ENCODE assay signal across 9 mouse cellular contexts in genomic region chr2:152742435-152742834, GRCm38 (mm10). TPM values are rescaled to one million over a fixed set of nuclear protein-coding genes. Genes with fewer than 3 reads are reported as not detected.
A peak's percentile ranks its signal among the peaks of the same experiment; 100 is the strongest.
DNase-seq lines count a peak whose midpoint lies in the region; ATAC-seq and TF ChIP-seq lines count a peak whose summit lies in the region.
"Had no signal": no experiment of that assay in that cellular context is flagged by ENCODE, and none has a peak within 500 bp of the region (broad histone marks: within the 10 kb centered on the region; RNA-seq: fewer than 3 reads in every experiment).

No protein-coding gene starts in this region.

- in situ Hi-C loops in ES-E14 (cut with MboI; ENCODE audit: low sequenced_read_pairs in 2 of 2, unreplicated experiment in 2 of 2), result no loop called here

- H3K27me3 ChIP-seq in embryonic facial prominence, embryonic 10.5 days (replicated peaks; ENCODE audit: low read depth, poor library complexity, severe bottlenecking), result no peaks in the 10 kb centered on the region
- no peaks in the 10 kb centered on the region for H3K27me3 ChIP-seq in heart, postnatal 0 days (ENCODE audit: control insufficient read depth, insufficient read depth, low read length)
- H3K27me3 ChIP-seq: neural tube, embryonic 12.5 days had no signal

- no peak overlapping the region for H3K9ac ChIP-seq in ES-E14 (ENCODE audit: insufficient read depth, low read depth, low read length, poor library complexity, severe bottlenecking)
- no peak overlapping the region for H3K9ac ChIP-seq in heart, postnatal 0 days (replicated peaks; ENCODE audit: low read depth, low read length)

- TF ChIP-seq CTCF in heart, postnatal 0 days (IDR thresholded peaks at IDR 0.05; ENCODE audit: low read depth), result peak; percentile 66

- H3K4me2 ChIP-seq in heart, postnatal 0 days (ENCODE audit: low read depth, low read length), result peak overlapping the region; percentile 46

- H3K9me3 ChIP-seq in ES-E14 (ENCODE audit: control insufficient read depth, insufficient read depth, low read depth, low read length), result no peaks in the 10 kb centered on the region
- H3K9me3 ChIP-seq in embryonic facial prominence, embryonic 10.5 days, result no peaks in the 10 kb centered on the region
- no peaks in the 10 kb centered on the region for H3K9me3 ChIP-seq in heart, postnatal 0 days (replicated peaks; ENCODE audit: control insufficient read depth, low read length)
- H3K9me3 ChIP-seq: neural tube, embryonic 12.5 days had no signal

- no peak overlapping the region for H3K27ac ChIP-seq in ES-E14 (ENCODE audit: insufficient read depth, low read depth, low read length, poor library complexity, severe bottlenecking)
- H3K27ac ChIP-seq in embryonic facial prominence, embryonic 10.5 days (replicated peaks), result peak overlapping the region; percentile 87
- peak overlapping the region; percentile 79 for H3K27ac ChIP-seq in heart, postnatal 0 days (ENCODE audit: low read depth)
- H3K27ac ChIP-seq: neural tube, embryonic 12.5 days had no signal

- H3K4me3 ChIP-seq in ES-E14 (ENCODE audit: insufficient read depth in 1 of 2, low read depth in 1 of 2, low read length in 2 of 2, poor library complexity in 1 of 2, severe bottlenecking in 1 of 2), result no peak overlapping the region
- H3K4me3 ChIP-seq in embryonic facial prominence, embryonic 10.5 days, result no peak overlapping the region; the same call in 1 of the 2 replicates
- no peak overlapping the region for H3K4me3 ChIP-seq in heart, postnatal 0 days (ENCODE audit: low read depth, low read length)
- H3K4me3 ChIP-seq: neural tube, embryonic 12.5 days had no signal

- WGBS in embryonic facial prominence, embryonic 10.5 days, result 25% methylated on average over 10 of the region's 10 CpGs
- WGBS in heart, postnatal 0 days, result 32% methylated on average over 10 of the region's 10 CpGs

- no peak for TF ChIP-seq EP300 in heart, postnatal 0 days (IDR thresholded peaks at IDR 0.05; ENCODE audit: low read depth)

- H3K4me1 ChIP-seq in ES-E14 (ENCODE audit: control insufficient read depth in 2 of 2, insufficient read depth in 2 of 2, low read length in 2 of 2, poor library complexity in 1 of 2), result peaks cover 13 to 21% of the 10 kb centered on the region in 2 experiments
- H3K4me1 ChIP-seq in embryonic facial prominence, embryonic 10.5 days, result peaks cover 56% of the 10 kb centered on the region
- H3K4me1 ChIP-seq in heart, postnatal 0 days (ENCODE audit: control insufficient read depth, insufficient read depth), result peaks cover 19% of the 10 kb centered on the region; the same call in 1 of the 2 replicates

- H3K36me3 ChIP-seq in ES-E14 (ENCODE audit: control insufficient read depth, insufficient read depth, low read length, poor library complexity, severe bottlenecking), result no peaks in the 10 kb centered on the region
- peaks cover 8% of the 10 kb centered on the region for H3K36me3 ChIP-seq in embryonic facial prominence, embryonic 10.5 days (replicated peaks)
- no peaks in the 10 kb centered on the region for H3K36me3 ChIP-seq in heart, postnatal 0 days (replicated peaks; ENCODE audit: control insufficient read depth, insufficient read depth, low read length)
- H3K36me3 ChIP-seq: neural tube, embryonic 12.5 days had no signal

- ATAC-seq in CD4-positive, CD25-positive, alpha-beta regulatory T cell, adult 4 months, result no peak
- peak; percentile 53; the same call in 1 of the 2 replicates for ATAC-seq in heart, postnatal 0 days (ENCODE audit: insufficient read depth, low read depth)
- peak; percentile 46 for ATAC-seq in megakaryocyte, adult 5-6 weeks (ENCODE audit: poor library complexity, severe bottlenecking)

- peak; percentile 55 for DNase-seq in CD4-positive, CD25-positive, alpha-beta regulatory T cell, adult 2 months (ENCODE audit: low read depth, low spot score)
- no peak for DNase-seq in ES-E14 (ENCODE audit: low read depth, low spot score)
- DNase-seq in embryonic facial prominence, embryonic 10.5 days (ENCODE audit: low spot score), result peak; percentile 87
- peak; percentile 74 for DNase-seq in heart, postnatal 0 days (ENCODE audit: low spot score)
- peak; percentile 88 for DNase-seq in kidney, postnatal 14 days
- peak; percentile 91 for DNase-seq in testis, postnatal 10 days (ENCODE audit: low spot score)

TF ChIP-seq in ES-E14, 5 proteins besides CTCF, POLR2A, EP300 and RAD21:
- TF ChIP-seq CHD2 (IDR thresholded peaks at IDR 0.05; ENCODE audit: low read depth, low read length) (no peak), MAFK (IDR thresholded peaks at IDR 0.05; ENCODE audit: insufficient read depth, low read depth, low read length) (no peak), HCFC1 (IDR thresholded peaks at IDR 0.05; ENCODE audit: borderline replicate concordance, insufficient read depth, low read length) (no peak), ZNF384 (IDR thresholded peaks at IDR 0.05; ENCODE audit: low read depth, low read length) (no peak), ZC3H11A (IDR thresholded peaks at IDR 0.05; ENCODE audit: borderline replicate concordance, low read depth, low read length) (peak; percentile 64; the same call in 1 of the 2 replicates)

RNA-seq across cellular contexts. Expression of gene Id1, which starts 6.4 kb away (rescaled TPM):
- polyA plus RNA-seq in CD4-positive, CD25-positive, alpha-beta regulatory T cell, adult 4 months (2017; shearing (Covaris generic)), result under 1 TPM; 0.75 to 0.82 TPM
- total RNA-seq in ES-E14 (2012; rRNA removed), result 74.5 and 122 TPM in 2 replicates
- polyA plus RNA-seq in embryonic facial prominence, embryonic 10.5 days (2016; fragmentation: Nextera tagmentation; extraction: Ambion mirVana), result 161 and 182 TPM in 2 replicates
- 146 and 188 TPM in 2 replicates for total RNA-seq in heart, postnatal 0 days (2014; rRNA removed; ENCODE audit: low replicate concordance)
- polyA plus RNA-seq in heart, postnatal 0 days (2015; fragmentation: Nextera tagmentation; extraction: Ambion mirVana), result 46.7 and 59.3 TPM in 2 replicates
- total RNA-seq in megakaryocyte, adult 5-6 weeks (2015), result 28.4 and 48.3 TPM in 2 replicates
- total RNA-seq in megakaryocyte, adult 5-6 weeks (2017), result 35.0 and 40.1 TPM in 2 replicates

RNA-seq across cellular contexts. Expression of gene Cox4i2, which starts 11.5 kb away (rescaled TPM):
- polyA plus RNA-seq in CD4-positive, CD25-positive, alpha-beta regulatory T cell, adult 4 months (2017; shearing (Covaris generic)), result under 1 TPM in 1 of 2 experiments, not detected in 1; 0.46 TPM
- 1.7 and 2.3 TPM in 2 replicates for total RNA-seq in ES-E14 (2012; rRNA removed)
- polyA plus RNA-seq in embryonic facial prominence, embryonic 10.5 days (2016; fragmentation: Nextera tagmentation; extraction: Ambion mirVana), result 9.9 and 10.1 TPM in 2 replicates
- 13.4 and 29.9 TPM in 2 replicates for total RNA-seq in heart, postnatal 0 days (2014; rRNA removed; ENCODE audit: low replicate concordance)
- polyA plus RNA-seq in heart, postnatal 0 days (2015; fragmentation: Nextera tagmentation; extraction: Ambion mirVana), result 17.0 and 21.4 TPM in 2 replicates
- total RNA-seq in megakaryocyte, adult 5-6 weeks (2015), result 0.20 and 0.55 TPM in 2 replicates
- total RNA-seq in megakaryocyte, adult 5-6 weeks (2017), result 0.41 TPM in 1 of 2 replicates, not detected in the other

RNA-seq across cellular contexts. Expression of gene Mcts2, which starts 55.6 kb away (rescaled TPM):
- polyA plus RNA-seq in CD4-positive, CD25-positive, alpha-beta regulatory T cell, adult 4 months (2017; shearing (Covaris generic)), result 1 to 10 TPM; 3.7 to 3.9 TPM
- total RNA-seq in ES-E14 (2012; rRNA removed), result 39.3 and 87.4 TPM in 2 replicates
- 37.6 and 40.2 TPM in 2 replicates for polyA plus RNA-seq in embryonic facial prominence, embryonic 10.5 days (2016; fragmentation: Nextera tagmentation; extraction: Ambion mirVana)
- 6.5 and 11.7 TPM in 2 replicates for total RNA-seq in heart, postnatal 0 days (2014; rRNA removed; ENCODE audit: low replicate concordance)
- polyA plus RNA-seq in heart, postnatal 0 days (2015; fragmentation: Nextera tagmentation; extraction: Ambion mirVana), result 30.9 and 31.6 TPM in 2 replicates
- total RNA-seq in megakaryocyte, adult 5-6 weeks (2015), result 8.4 and 9.3 TPM in 2 replicates
- total RNA-seq in megakaryocyte, adult 5-6 weeks (2017), result 7.1 and 8.3 TPM in 2 replicates
